Mouse (Mus musculus) embryonic facial prominence, embryonic 11.5 days (tissue): ENCODE measurements around the gene Mak. TPM values are rescaled to one million over a fixed set of nuclear protein-coding genes. Genes with fewer than 3 reads are reported as not detected.
A peak's percentile ranks its signal among the peaks of the same experiment; 100 is the strongest.

Experiments
- ATAC-seq: fragments of 200-750 bp; cut with Nextera tagmentation; replicated peaks from 2 replicates; pipeline ENCODE4 v1.8.0; 2017; ENCODE audit warnings: low read depth; ENCODE audit not compliant: insufficient number of reproducible peaks, low FRiP score, low TSS enrichment
- DNase-seq: peaks from one replicate; pipeline ENCODE4 v3.0.0-alpha.2; 2015; ENCODE audit warnings: low spot score
- H3K27ac ChIP-seq: fragments of 300-500 bp; sonication (generic); replicated peaks from 2 replicates; pipeline ENCODE4 v1.5.1; 2014; ENCODE audit warnings: mild to moderate bottlenecking, low read depth, low read length, control low read depth
- H3K27me3 ChIP-seq: fragments of 300-500 bp; sonication (generic); 2 replicates; pipeline ENCODE4 v1.6.1; 2014; ENCODE audit warnings: mild to moderate bottlenecking, low read length, moderate library complexity, mixed read lengths; ENCODE audit not compliant: control insufficient read depth, insufficient read depth
- H3K36me3 ChIP-seq: fragments of 300-500 bp; sonication (generic); replicated peaks from 2 replicates; pipeline ENCODE4 v1.6.1; 2014; ENCODE audit warnings: low read depth, mild to moderate bottlenecking, low read length, moderate library complexity, mixed read lengths; ENCODE audit not compliant: control insufficient read depth, insufficient read depth
- H3K4me1 ChIP-seq: fragments of 300-500 bp; sonication (generic); 2 replicates; pipeline ENCODE4 v1.6.1; 2014; ENCODE audit warnings: low read length, mixed read lengths; ENCODE audit not compliant: control insufficient read depth, insufficient read depth
- H3K4me2 ChIP-seq: fragments of 300-500 bp; sonication (generic); 2 replicates; pipeline ENCODE4 v1.6.1; 2014; ENCODE audit warnings: low read depth, mild to moderate bottlenecking, control low read depth, low read length, moderate library complexity
- H3K4me3 ChIP-seq: fragments of 300-500 bp; sonication (generic); 2 replicates; pipeline ENCODE4 v1.5.1; 2014; ENCODE audit warnings: low read depth, low read length, control low read depth
- H3K9ac ChIP-seq: fragments of 300-500 bp; sonication (generic); replicated peaks from 2 replicates; pipeline ENCODE4 v1.6.1; 2014; ENCODE audit warnings: mild to moderate bottlenecking, control low read depth, low read length
- H3K9me3 ChIP-seq: fragments of 300-500 bp; sonication (generic); replicated peaks from 2 replicates; pipeline ENCODE4 v1.6.1; 2016; ENCODE audit warnings: mild to moderate bottlenecking, low read length, inconsistent platforms, mixed read lengths; ENCODE audit not compliant: control insufficient read depth
- WGBS: fragments of 180-500 bp; shearing (Covaris S2); extraction: QIAGEN DNeasy Blood & Tissue Kit; methylation state at CpG from one replicate; pipeline ENCODE4 v1.1.7; 2014; 5-methylcytosine and 5-hydroxymethylcytosine counted together
- polyA plus RNA-seq: library from polyadenylated mRNA; unstranded; fragments of >200 nt; fragmentation: Nextera tagmentation; extraction: Ambion mirVana; gene quantifications from 2 replicates; pipeline ENCODE4 v1.2.1, GENCODE M21; 2014

The Mak gene
- polyA plus RNA-seq, 1 experiment from 2014 or later: 0.94 TPM

DNA sequence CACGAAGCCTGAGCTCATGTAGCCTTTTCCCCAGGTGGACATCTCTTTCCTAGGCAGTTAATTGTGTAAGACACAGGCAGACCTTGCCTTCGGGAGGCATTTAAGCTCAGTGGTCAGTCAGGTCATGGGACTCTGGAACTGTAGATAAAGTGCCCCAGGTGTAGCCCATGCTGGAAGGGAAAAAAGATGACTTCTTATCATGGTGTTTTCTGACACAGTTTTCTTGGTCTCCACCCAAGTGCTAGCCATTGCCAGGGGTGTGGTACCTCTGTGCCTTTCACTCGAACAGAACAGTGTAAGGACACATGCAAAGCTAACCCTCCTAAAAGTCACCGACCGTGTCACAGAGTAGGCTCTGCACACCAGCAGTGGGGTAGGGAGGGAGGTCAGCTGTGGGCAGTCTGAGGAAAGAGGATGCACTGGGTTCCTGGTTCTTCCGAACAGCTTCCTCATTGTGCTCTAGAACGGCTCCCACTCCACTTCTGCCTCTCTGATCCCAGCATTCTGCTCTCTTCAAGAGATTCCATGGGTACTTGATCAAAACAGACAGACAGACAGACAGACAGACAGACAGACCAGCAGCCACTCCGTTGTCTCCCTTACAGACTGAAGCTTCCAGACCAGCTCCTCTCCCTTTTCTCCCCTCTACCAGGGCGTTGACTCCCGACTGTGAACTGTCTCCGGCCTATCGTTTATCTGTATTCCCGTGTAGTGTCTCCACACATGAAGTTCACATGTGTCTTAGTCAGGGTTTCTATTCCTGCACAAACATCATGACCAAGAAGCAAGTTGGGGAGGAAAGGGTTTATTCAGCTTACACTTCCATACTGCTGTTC, 60.5 kb downstream of the Mak start:
- no peaks in the 10 kb centered on the region; the same call in 1 of the 2 replicates for H3K36me3 ChIP-seq
- no peak overlapping the region for H3K27ac ChIP-seq
- H3K27me3 ChIP-seq: no peaks in the 10 kb centered on the region
- H3K9ac ChIP-seq: no peak overlapping the region
- no peaks in the 10 kb centered on the region for H3K4me1 ChIP-seq
- 93% methylated on average over 13 of the region's 13 CpGs for WGBS
- H3K4me3 ChIP-seq: no peak overlapping the region
- no peak overlapping the region for H3K4me2 ChIP-seq
- DNase-seq (no peak), ATAC-seq (no peak)
- no peaks in the 10 kb centered on the region for H3K9me3 ChIP-seq

DNA sequence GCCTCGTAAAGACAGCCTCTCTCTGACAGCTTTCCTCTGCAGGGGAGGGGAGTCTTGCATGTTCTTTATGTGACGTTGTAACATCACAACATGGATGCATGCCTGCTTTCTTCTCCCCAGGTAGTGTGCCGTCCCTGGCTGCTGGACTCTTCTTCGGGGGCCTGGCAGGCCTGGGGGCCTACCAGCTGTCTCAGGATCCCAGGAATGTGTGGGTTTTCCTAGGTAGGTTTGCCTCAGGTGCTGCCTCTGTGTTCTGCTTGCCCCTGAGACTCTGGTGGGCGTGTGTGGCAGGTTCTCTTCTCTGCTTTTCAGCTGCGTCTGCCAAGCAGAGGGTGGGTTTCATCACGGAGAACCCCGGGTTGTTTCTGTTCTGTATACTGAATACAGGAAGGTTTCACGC, 61.3 kb downstream of the Mak start:
- no peak overlapping the region; the same call in 1 of the 2 replicates for H3K9ac ChIP-seq
- no peaks in the 10 kb centered on the region for H3K4me1 ChIP-seq
- no peak overlapping the region for H3K4me2 ChIP-seq
- H3K27ac ChIP-seq: no peak overlapping the region
- DNase-seq (no peak), ATAC-seq (no peak)
- WGBS: 90% methylated on average over 9 of the region's 9 CpGs
- H3K27me3 ChIP-seq: no peaks in the 10 kb centered on the region
- no peaks in the 10 kb centered on the region; the same call in 1 of the 2 replicates for H3K36me3 ChIP-seq
- no peak overlapping the region for H3K4me3 ChIP-seq
- H3K9me3 ChIP-seq: no peaks in the 10 kb centered on the region

DNA sequence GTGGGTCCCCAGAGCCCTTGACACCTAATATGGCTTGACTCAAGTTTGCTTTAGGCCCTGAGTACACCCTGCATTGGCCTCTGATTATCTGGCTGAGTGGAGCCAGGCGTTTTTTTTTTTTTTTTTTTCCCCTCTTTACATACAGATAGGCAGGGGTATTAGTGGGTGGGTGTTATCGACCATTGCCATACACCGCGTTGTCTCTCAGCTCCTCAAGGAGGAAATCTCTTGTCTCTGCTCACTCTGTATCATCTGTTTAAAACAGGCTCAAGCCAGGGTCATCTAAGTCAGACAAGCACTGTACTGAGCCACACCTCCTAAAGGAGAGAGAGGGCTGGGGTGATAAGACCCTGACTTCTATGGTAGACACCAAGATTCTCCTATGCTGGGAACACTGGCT, 61.7 kb downstream of the Mak start:
- ATAC-seq (no peak), DNase-seq (no peak)
- Histone ChIP-seq H3K27ac (no peak overlapping the region), H3K9ac (no peak overlapping the region; the same call in 1 of the 2 replicates), H3K27me3 (no peaks in the 10 kb centered on the region), H3K36me3 (no peaks in the 10 kb centered on the region; the same call in 1 of the 2 replicates), H3K4me2 (no peak overlapping the region; the same call in 1 of the 2 replicates), H3K4me1 (no peaks in the 10 kb centered on the region), H3K4me3 (no peak overlapping the region), H3K9me3 (no peaks in the 10 kb centered on the region)
- WGBS: 84% methylated on average over 4 of the region's 4 CpGs

DNA sequence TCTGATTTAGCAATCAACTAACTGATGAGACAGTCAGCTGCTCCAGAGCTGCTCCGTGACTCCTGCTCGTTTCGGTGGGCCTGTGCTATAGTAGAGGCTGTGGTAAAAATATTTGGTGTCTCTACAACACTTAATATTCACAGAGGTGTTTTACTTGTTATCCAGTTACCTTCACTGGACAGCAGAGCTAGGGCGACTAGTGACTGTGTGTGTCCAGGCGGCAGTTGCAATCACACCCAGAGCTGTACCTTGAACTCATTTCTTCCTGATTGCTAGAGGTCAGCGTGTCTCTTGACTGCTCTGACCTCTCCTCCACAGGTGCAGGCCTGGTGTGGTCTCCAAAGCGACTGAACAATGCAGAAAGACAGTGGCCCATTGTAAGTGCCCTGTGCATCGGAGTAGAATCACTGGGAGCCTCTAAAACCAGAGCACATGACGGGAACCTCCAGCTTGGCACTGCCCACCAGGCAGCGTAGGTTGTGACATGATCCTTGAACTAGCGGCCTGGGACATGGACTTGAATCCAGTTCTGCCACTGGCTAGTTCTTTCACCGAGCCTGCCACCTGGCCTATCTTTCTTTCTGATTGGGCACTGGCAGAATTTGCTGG, 62.6 kb downstream of the Mak start:
- Histone ChIP-seq H3K4me3 (peak overlapping the region; percentile 58), H3K4me1 (no peaks in the 10 kb centered on the region), H3K27ac (peak overlapping the region; percentile 80), H3K4me2 (peak overlapping the region; percentile 80), H3K9ac (peak overlapping the region; percentile 80), H3K9me3 (no peaks in the 10 kb centered on the region), H3K36me3 (peaks cover 4% of the 10 kb centered on the region), H3K27me3 (no peaks in the 10 kb centered on the region)
- 32% methylated on average over 12 of the region's 12 CpGs for WGBS
- ATAC-seq (no peak), DNase-seq (peak; percentile 3)

DNA sequence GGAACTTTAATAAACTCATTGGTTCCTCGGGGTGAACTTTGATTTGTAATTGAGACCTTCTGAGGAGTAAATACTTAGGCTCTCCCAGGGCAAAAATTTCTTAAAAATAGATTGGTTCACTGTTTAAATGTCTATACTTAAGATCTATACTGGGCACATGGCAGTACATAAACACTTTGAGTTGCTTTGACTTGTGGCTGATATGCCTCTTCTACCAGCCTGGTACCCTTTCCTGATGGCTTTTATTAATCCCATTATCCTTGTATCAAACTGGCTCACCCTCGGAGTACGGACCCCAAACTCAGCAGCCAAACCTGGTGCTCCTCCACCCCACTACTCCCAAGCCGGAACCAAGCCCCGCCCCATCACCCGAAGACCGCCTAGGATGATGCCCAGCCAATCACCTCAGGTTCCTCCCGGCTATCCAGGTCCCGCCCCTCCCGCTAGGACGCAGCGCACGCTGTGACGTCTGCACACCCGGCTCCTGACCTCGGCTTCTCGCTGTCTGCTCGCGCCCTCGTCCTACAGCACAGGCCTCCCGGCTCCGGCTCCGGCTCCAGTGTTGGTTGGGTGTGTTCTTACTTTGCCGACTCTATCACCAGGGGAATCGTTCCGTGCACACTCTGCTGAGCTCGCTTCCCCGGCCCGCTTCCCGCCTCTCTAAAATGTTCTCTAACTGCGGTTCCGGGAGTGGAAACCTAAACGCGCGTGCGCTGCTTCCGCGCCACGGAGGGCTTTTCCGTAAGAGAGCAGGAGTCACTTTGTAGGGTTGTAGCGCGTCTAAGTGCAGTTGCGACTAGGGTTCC, 63.5 kb downstream of the Mak start, which contains the start of gene Tmem14c:
TSS of gene Tmem14c (plus strand) at position 464 of the 806 bp plus-strand sequence.
- ATAC-seq (peak; percentile 96), DNase-seq (peak; percentile 94)
- Histone ChIP-seq H3K27me3 (no peaks in the 10 kb centered on the region), H3K9ac (peak within 1 kb of the TSS; percentile 80), H3K4me3 (peak within 1 kb of the TSS; percentile 58), H3K27ac (peak within 1 kb of the TSS; percentile 80), H3K4me1 (no peaks in the 10 kb centered on the region), H3K4me2 (peak within 1 kb of the TSS; percentile 80), H3K9me3 (no peaks in the 10 kb centered on the region), H3K36me3 (peaks cover 4% of the 10 kb centered on the region)
- WGBS: under 1% methylated on average over 43 of the region's 43 CpGs

DNA sequence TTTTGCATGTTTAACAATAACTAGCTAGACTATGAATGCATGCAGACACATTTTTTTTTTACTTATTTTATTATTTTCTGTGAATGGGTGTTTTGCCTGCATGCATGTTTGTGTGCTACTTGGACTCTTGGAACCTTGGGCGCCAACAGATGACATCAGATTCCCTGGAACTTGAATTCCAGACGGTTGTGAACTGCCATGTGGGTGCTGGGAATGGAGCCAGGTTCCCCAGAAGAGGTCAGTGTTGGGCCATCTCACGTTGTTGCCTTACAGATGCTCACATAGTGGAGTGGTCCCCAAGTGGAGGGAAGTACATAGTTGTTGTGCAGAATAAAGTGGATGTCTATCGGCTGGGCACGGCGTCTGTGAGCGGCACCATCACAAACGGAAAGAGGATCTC, 70.6 kb downstream of the Mak start:
- DNase-seq: no peak
- no peaks in the 10 kb centered on the region for H3K9me3 ChIP-seq
- H3K4me1 ChIP-seq: no peaks in the 10 kb centered on the region
- no peak overlapping the region for H3K9ac ChIP-seq
- no peak overlapping the region for H3K27ac ChIP-seq
- WGBS: 87% methylated on average over 8 of the region's 8 CpGs
- no peak overlapping the region for H3K4me3 ChIP-seq
- no peaks in the 10 kb centered on the region for H3K27me3 ChIP-seq
- peaks cover 12% of the 10 kb centered on the region for H3K36me3 ChIP-seq
- no peak for ATAC-seq
- H3K4me2 ChIP-seq: no peak overlapping the region

DNA sequence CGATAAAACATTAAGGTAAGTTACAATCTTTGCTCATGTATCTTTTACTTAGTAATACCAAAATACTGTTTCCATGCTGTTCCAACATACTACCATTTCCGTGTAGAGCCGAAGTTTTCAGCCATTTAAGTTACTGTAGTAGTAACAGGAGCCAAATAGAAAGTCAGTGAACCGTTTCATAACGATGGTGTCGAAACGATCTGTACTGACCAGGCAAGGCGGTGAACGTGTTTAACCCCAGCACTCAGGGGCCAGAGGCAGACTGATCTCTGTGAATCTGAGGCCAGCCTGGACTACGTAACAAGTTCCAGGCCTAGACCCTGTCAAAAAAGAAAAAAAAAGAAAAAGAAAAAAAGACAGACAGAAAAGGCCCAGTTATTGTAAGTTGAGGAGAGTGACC, 71.2 kb downstream of the Mak start:
- 94% methylated on average over 10 of the region's 10 CpGs for WGBS
- Histone ChIP-seq H3K4me2 (no peak overlapping the region), H3K4me1 (no peaks in the 10 kb centered on the region), H3K27ac (no peak overlapping the region), H3K36me3 (peaks cover 12% of the 10 kb centered on the region), H3K4me3 (no peak overlapping the region), H3K9ac (no peak overlapping the region), H3K27me3 (no peaks in the 10 kb centered on the region), H3K9me3 (no peaks in the 10 kb centered on the region)
- no peak for ATAC-seq
- no peak for DNase-seq
